Mouse (Mus musculus) v-Abl transformed pro-B cells (cell line): ENCODE measurements at regions not wholly inside any gene's neighbourhood (a gene's known extent, or its start where the extent isn't known, plus 50 kb on each side); places are given as distances from the start of the nearest gene placed in this dataset.

Experiments used
- in situ Hi-C, 2 experiments: fragments of 400-800 bp; cut with MboI; formaldehyde crosslinking; loops; one replicate each; pipeline ENCODE4 v1.15.1; 2025; ENCODE audit not compliant: unreplicated experiment in 2 of 2

- in situ Hi-C loops, result loop anchor here (5.0 to 25.0 kb wide), 4 partner anchors 477 to 902 kb away; no protein-coding TSS in a partner anchor
Measured at GRCm38 (mm10) chr1:166735545-166735944, 53.9 kb upstream of the Fmo9 start.

- in situ Hi-C loops, result loop anchor here (5.0 to 25.0 kb wide), 4 partner anchors 474 to 899 kb away; no protein-coding TSS in a partner anchor
Measured at GRCm38 (mm10) chr1:166738029-166738428, 56.4 kb upstream of the Fmo9 start.

GRCm38 (mm10) chr1:166750236-166750635 lies 68.6 kb upstream of the Fmo9 start:
- in situ Hi-C loops, result no loop called here

- in situ Hi-C loops, result no loop called here
Measured at GRCm38 (mm10) chr1:166750777-166751176, 69.1 kb upstream of the Fmo9 start.

GRCm38 (mm10) chr1:166751436-166751835 lies 69.8 kb upstream of the Fmo9 start:
- in situ Hi-C loops, result no loop called here

GRCm38 (mm10) chr1:166752990-166753709 lies 71.5 kb upstream of the Fmo9 start:
- in situ Hi-C loops, result no loop called here

GRCm38 (mm10) chr1:166758987-166759386 lies 77.3 kb upstream of the Fmo9 start:
- in situ Hi-C loops, result no loop called here

GRCm38 (mm10) chr1:166773114-166773513 lies 91.5 kb upstream of the Fmo9 start:
- in situ Hi-C loops, result no loop called here

- in situ Hi-C loops, result loop anchor here (5.0 to 25.0 kb wide), 5 partner anchors 35 to 555 kb away; partner anchors contain the start of gene Aldh9a1 (in 1 of the 2)
Measured at GRCm38 (mm10) chr1:166782106-166782505, 100.5 kb upstream of the Fmo9 start.

- in situ Hi-C loops, result loop anchor here (5.0 to 25.0 kb wide), 4 partner anchors 209 to 549 kb away; partner anchors contain the start of gene Aldh9a1 (in 1 of the 2)
Measured at GRCm38 (mm10) chr1:166787945-166788344, 106.3 kb upstream of the Fmo9 start.

GRCm38 (mm10) chr1:166788824-166789399 lies 107.3 kb upstream of the Fmo9 start:
- in situ Hi-C loops, result loop anchor here (5.0 to 25.0 kb wide), 4 partner anchors 208 to 548 kb away; partner anchors contain the start of gene Aldh9a1 (in 1 of the 2)

GRCm38 (mm10) chr1:166793052-166793716 lies 111.5 kb upstream of the Fmo9 start:
- in situ Hi-C loops, result loop anchor here (5.0 to 25.0 kb wide), 2 partner anchors 104 to 544 kb away; partner anchors contain the start of gene Aldh9a1 (in 1 of the 2)

GRCm38 (mm10) chr1:166793717-166794081 lies 112.1 kb upstream of the Fmo9 start:
- in situ Hi-C loops, result loop anchor here (5.0 to 25.0 kb wide), 2 partner anchors 104 to 544 kb away; partner anchors contain the start of gene Aldh9a1 (in 1 of the 2)

GRCm38 (mm10) chr1:166794622-166795244 lies 113.1 kb upstream of the Fmo9 start:
- in situ Hi-C loops, result loop anchor here (5.0 to 25.0 kb wide), 2 partner anchors 103 to 543 kb away; partner anchors contain the start of gene Aldh9a1 (in 1 of the 2)

- in situ Hi-C loops, result loop anchor here in 1 of 2 experiments (25.0 kb wide), 1 partner anchor 542 kb away; the partner anchor contains the start of gene Aldh9a1
Measured at GRCm38 (mm10) chr1:166795613-166796012, 114.0 kb upstream of the Fmo9 start.

- in situ Hi-C loops, result loop anchor here in 1 of 2 experiments (25.0 kb wide), 1 partner anchor 541 kb away; the partner anchor contains the start of gene Aldh9a1
Measured at GRCm38 (mm10) chr1:166796362-166796925, 114.8 kb upstream of the Fmo9 start.

GRCm38 (mm10) chr1:166796931-166797330 lies 115.3 kb upstream of the Fmo9 start:
- in situ Hi-C loops, result loop anchor here in 1 of 2 experiments (25.0 kb wide), 1 partner anchor 540 kb away; the partner anchor contains the start of gene Aldh9a1

GRCm38 (mm10) chr1:166800953-166801603 lies 119.4 kb upstream of the Fmo9 start:
- in situ Hi-C loops, result loop anchor here in 1 of 2 experiments (25.0 kb wide), 1 partner anchor 814 kb away; no protein-coding TSS in a partner anchor

GRCm38 (mm10) chr1:166801929-166802328 lies 120.3 kb upstream of the Fmo9 start:
- in situ Hi-C loops, result loop anchor here in 1 of 2 experiments (25.0 kb wide), 1 partner anchor 815 kb away; no protein-coding TSS in a partner anchor
